Mouse (Mus musculus) forebrain, embryonic 12.5 days (tissue): Measurements from ENCODE around the gene Gm648. TPM values are rescaled to one million over a fixed set of nuclear protein-coding genes. Genes with fewer than 3 reads are reported as not detected.
A peak's percentile ranks its signal among the peaks of the same experiment; 100 is the strongest.
"Not testable (repeated sequence)": the region's sequence is repeated elsewhere in the genome, so short reads cannot be mapped to it uniquely, and the experiment has no call there.

Experiments used
- ATAC-seq: fragments of 200-750 bp; cut with Nextera tagmentation; 2 replicates; pipeline ENCODE4 v1.8.0; 2017; ENCODE audit warnings: moderate TSS enrichment; ENCODE audit not compliant: low FRiP score
- H3K27ac ChIP-seq: fragments of 300-500 bp; sonication (generic); 2 replicates; pipeline ENCODE4 v1.5.1; 2016; ENCODE audit warnings: mild to moderate bottlenecking
- H3K27me3 ChIP-seq: fragments of 300-500 bp; sonication (generic); 2 replicates; pipeline ENCODE4 v1.6.1; 2016; ENCODE audit warnings: mild to moderate bottlenecking
- H3K36me3 ChIP-seq: fragments of 300-500 bp; sonication (generic); replicated peaks from 2 replicates; pipeline ENCODE4 v1.6.1; 2016; ENCODE audit warnings: mild to moderate bottlenecking
- H3K4me1 ChIP-seq: fragments of 300-500 bp; sonication (generic); 2 replicates; pipeline ENCODE4 v1.6.1; 2016
- H3K4me2 ChIP-seq: fragments of 300-500 bp; sonication (generic); 2 replicates; pipeline ENCODE4 v1.6.1; 2016; ENCODE audit warnings: mild to moderate bottlenecking, moderate library complexity
- H3K4me3 ChIP-seq: fragments of 300-500 bp; sonication (generic); replicated peaks from 2 replicates; pipeline ENCODE4 v1.5.1; 2016; ENCODE audit warnings: mild to moderate bottlenecking
- H3K9ac ChIP-seq: fragments of 300-500 bp; sonication (generic); 2 replicates; pipeline ENCODE4 v1.6.1; 2016; ENCODE audit warnings: mild to moderate bottlenecking
- H3K9me3 ChIP-seq: fragments of 300-500 bp; sonication (generic); 2 replicates; pipeline ENCODE4 v1.6.1; 2016
- WGBS: fragments of 180-500 bp; shearing (Covaris S2); methylation state at CpG from one replicate; pipeline ENCODE4 v1.1.7; 2016; 5-methylcytosine and 5-hydroxymethylcytosine counted together
- polyA plus RNA-seq: library from polyadenylated mRNA; unstranded; fragments of >200 nt; fragmentation: Nextera tagmentation; extraction: Ambion mirVana; gene quantifications from 2 replicates; pipeline ENCODE4 v1.2.1, GENCODE M21; 2016

The Gm648 gene
- polyA plus RNA-seq, result 0.18 and 0.19 TPM in 2 replicates

DNA sequence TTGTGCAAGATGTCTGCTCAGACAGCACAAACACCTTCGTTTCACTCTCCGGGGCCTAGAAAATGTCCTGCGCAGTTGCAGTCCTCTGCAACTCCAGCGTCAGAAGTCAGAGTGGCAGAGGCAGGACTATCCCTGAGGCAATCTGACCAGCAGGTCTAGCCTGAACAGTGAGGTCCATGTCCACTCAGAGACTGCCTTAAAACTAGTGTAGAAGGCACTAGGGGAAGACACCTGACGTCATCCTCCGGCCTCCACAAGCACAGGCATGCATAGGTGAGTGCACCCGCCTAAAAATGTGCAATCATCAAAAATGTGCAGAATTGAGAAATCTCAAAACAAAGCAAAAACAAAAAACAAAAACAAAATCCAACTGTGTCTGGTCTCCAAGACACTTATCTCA lies at the start of gene Gm648:
Gene Gm648 (minus strand): TSS at position 101 of the 400 bp plus-strand sequence.
- no peaks in the 10 kb centered on the region for H3K27me3 ChIP-seq
- no peak within 1 kb of the TSS for H3K9ac ChIP-seq
- no peak within 1 kb of the TSS for H3K4me3 ChIP-seq
- H3K9me3 ChIP-seq, result no peaks in the 10 kb centered on the region
- H3K4me1 ChIP-seq, result no peaks in the 10 kb centered on the region
- no peak within 1 kb of the TSS for H3K27ac ChIP-seq
- ATAC-seq, result no peak
- H3K36me3 ChIP-seq, result no peaks in the 10 kb centered on the region
- 85% methylated on average over 7 of the region's 7 CpGs for WGBS
- no peak within 1 kb of the TSS for H3K4me2 ChIP-seq

DNA sequence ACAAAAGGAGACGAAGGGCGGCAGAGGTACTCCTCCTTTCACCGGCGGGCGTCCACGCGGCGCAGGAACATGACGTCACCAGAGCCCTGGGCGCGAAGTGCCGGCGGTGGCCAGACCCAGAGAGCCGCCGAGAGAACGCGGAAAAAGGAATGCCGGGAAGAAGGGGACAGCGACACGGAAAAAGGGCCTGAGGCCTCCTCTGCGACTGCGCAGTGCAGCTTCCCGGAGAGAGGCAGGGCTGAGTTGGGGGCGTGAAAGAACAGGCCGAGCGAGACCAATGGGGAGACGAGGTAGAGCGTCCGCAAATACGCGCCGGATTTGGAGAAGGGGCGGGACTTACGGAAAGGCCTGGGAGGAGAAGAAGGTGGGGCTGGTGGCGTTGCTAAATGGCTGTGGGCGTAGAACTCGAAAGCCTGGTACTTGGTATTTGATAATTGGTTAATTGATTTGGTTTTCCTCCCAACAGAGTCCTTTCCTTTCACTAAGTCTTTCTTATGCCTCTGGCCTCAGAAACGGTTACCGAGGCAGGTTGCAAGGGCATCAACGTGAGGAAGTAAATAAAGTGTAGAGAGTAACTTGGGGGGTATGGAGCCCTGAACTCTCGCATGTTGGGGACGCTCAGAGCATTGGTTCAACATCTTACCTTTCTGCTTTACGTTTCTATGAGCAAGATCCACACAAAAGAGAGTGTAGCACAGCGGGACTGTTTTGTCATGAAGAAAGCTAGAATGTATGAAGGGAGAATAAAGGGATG lies 48.7 kb upstream of the Gm648 start, which contains the start of gene Mmgt1:
Gene Mmgt1 (minus strand): TSS at position 183 of the 754 bp plus-strand sequence.
- Histone ChIP-seq H3K27me3 (no peaks in the 10 kb centered on the region), H3K36me3 (no peaks in the 10 kb centered on the region), H3K4me2 (peak within 1 kb of the TSS; percentile 56), H3K9ac (peak within 1 kb of the TSS; percentile 80), H3K4me1 (peaks cover 10% of the 10 kb centered on the region; the same call in 1 of the 2 replicates), H3K4me3 (peak within 1 kb of the TSS; percentile 66), H3K27ac (peak within 1 kb of the TSS; percentile 80), H3K9me3 (no peaks in the 10 kb centered on the region)
- WGBS, result 18% methylated on average over 44 of the region's 44 CpGs
- ATAC-seq, result peak; percentile 99

DNA sequence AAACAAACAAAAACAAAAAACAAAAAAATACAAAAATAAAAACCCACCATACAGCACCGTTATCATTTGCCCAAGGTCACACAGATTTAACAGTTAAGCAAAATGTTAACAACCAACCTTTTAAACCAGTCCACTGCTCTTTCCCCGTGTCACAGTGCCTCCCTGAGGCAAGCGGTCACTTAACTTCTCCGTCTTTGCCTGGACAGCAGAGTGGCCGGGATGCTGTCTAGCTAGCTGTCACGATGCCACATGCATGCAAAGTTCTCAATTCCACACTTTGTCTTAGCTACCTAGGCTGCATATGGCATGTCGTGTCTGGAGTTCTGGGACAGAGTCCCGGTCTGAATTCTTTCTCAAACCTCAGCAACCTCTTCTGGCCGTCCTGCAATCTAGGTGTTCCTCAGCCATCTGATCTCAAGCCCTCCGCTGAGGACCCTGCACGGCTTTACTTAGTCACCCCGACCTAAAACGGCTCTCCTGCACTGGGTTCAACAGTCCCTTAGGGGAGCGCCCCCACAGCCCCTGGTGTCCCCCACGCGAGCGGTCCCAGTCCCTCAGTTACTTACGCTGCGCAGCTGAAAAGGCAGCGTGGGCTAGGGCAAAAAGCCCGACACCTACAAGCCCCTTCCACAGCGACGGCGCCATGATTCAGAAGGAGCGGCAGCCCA lies 47.9 kb upstream of the Gm648 start:
- 23% methylated on average over 25 of the region's 25 CpGs for WGBS
- Histone ChIP-seq H3K4me3 (peak overlapping the region; percentile 66), H3K9ac (peak overlapping the region; percentile 80), H3K9me3 (no peaks in the 10 kb centered on the region), H3K36me3 (no peaks in the 10 kb centered on the region), H3K27ac (peak overlapping the region; percentile 80), H3K4me2 (peak overlapping the region; percentile 56), H3K4me1 (peaks cover 10% of the 10 kb centered on the region; the same call in 1 of the 2 replicates), H3K27me3 (no peaks in the 10 kb centered on the region)
- peak; percentile 79 for ATAC-seq

DNA sequence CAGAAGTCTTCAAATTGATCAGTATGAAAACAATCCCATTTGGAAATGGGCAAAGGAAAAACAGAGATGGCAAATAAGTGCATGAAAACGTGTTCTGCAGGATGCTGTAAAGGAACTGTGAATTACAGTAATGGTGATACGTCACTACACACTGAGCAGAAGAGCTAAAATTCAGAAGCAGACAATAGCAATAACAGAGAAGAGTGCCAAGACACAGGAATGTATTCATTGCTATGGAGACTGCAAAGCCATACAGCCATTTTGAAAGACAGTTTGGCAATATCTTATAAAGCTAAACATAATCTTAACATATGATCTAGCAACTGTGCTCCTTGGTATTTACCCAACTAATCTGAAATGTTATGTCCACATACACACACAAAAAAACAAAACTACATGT lies 28.8 kb upstream of the Gm648 start:
- WGBS, result 76% methylated on average over 2 of the region's 2 CpGs
- no peak overlapping the region for H3K4me2 ChIP-seq
- H3K27me3 ChIP-seq, result no peaks in the 10 kb centered on the region
- H3K4me3 ChIP-seq, result no peak overlapping the region
- no peak overlapping the region for H3K27ac ChIP-seq
- no peaks in the 10 kb centered on the region for H3K36me3 ChIP-seq
- no peak overlapping the region for H3K9ac ChIP-seq
- no peaks in the 10 kb centered on the region for H3K9me3 ChIP-seq
- no peak for ATAC-seq
- no peaks in the 10 kb centered on the region for H3K4me1 ChIP-seq

DNA sequence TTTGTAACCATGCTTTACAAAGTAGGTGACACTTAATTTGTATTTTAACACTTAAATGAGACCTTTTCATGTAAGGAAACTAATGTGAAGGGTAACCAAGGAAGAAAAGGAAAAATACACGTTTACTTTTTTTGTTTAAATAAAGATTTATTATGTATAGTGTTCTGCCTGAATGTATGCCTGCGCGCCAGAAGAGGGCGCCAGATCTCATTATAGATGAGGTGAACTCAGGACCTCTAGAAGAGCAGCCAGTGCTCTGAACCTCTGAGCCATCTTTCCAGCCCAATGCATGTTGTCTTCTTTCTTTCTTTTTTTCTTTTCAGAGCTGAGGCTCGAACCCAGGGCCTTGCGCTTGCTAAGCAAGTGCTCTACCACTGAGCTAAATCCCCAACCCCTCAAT lies 23.1 kb upstream of the Gm648 start:
- H3K4me2 ChIP-seq, result no peak overlapping the region
- H3K4me1 ChIP-seq, result no peaks in the 10 kb centered on the region
- H3K9ac ChIP-seq, result no peak overlapping the region
- ATAC-seq, result no peak
- H3K27ac ChIP-seq, result no peak overlapping the region
- no peaks in the 10 kb centered on the region for H3K9me3 ChIP-seq
- no peak overlapping the region for H3K4me3 ChIP-seq
- H3K27me3 ChIP-seq, result no peaks in the 10 kb centered on the region
- no peaks in the 10 kb centered on the region for H3K36me3 ChIP-seq
- 22% methylated on average over 6 of the region's 6 CpGs for WGBS

- Histone ChIP-seq H3K4me2 (no peak overlapping the region), H3K27me3 (no peaks in the 10 kb centered on the region), H3K27ac (no peak overlapping the region), H3K36me3 (no peaks in the 10 kb centered on the region), H3K9ac (no peak overlapping the region), H3K9me3 (no peaks in the 10 kb centered on the region), H3K4me1 (no peaks in the 10 kb centered on the region), H3K4me3 (no peak overlapping the region)
- 86% methylated on average over 3 of the region's 3 CpGs for WGBS
- ATAC-seq, result no peak
These were observed 4.2 kb upstream of the Gm648 start for GRCm38 (mm10) chrX:56553584-56553983.

DNA sequence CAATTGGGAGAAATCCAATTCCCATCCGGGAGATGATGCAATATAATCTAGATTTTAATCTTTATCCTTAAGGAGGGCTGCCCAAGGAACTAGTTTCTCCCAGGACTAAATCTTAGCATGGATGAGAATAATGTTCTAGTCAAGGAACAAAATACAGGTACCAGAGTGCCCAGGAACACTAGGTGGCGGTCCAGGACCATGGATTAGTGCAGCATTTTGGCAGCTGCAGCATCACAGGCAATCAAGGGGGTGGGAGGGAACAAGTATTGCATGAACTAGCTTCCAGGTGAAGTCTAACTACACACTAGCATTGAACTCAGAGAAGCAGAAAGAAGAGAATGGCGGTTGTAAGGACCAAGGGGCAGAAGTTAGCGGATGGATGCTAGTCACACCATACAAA lies 12.2 kb downstream of the Gm648 start:
- Histone ChIP-seq H3K4me2 (no peak overlapping the region), H3K27me3 (no peaks in the 10 kb centered on the region), H3K4me1 (no peaks in the 10 kb centered on the region), H3K9me3 (no peaks in the 10 kb centered on the region), H3K27ac (no peak overlapping the region), H3K4me3 (no peak overlapping the region), H3K36me3 (no peaks in the 10 kb centered on the region), H3K9ac (no peak overlapping the region)
- ATAC-seq, result no peak
- WGBS, result 55% methylated on average over 4 of the region's 4 CpGs

- ATAC-seq, result no peak
- Histone ChIP-seq H3K9me3 (no peaks in the 10 kb centered on the region), H3K4me3 (no peak overlapping the region), H3K4me1 (no peaks in the 10 kb centered on the region), H3K9ac (no peak overlapping the region), H3K27ac (no peak overlapping the region), H3K27me3 (no peaks in the 10 kb centered on the region), H3K36me3 (no peaks in the 10 kb centered on the region), H3K4me2 (no peak overlapping the region)
- 2% methylated on average over 3 of the region's 3 CpGs for WGBS
These were observed 18.1 kb downstream of the Gm648 start for GRCm38 (mm10) chrX:56531266-56531665.

DNA sequence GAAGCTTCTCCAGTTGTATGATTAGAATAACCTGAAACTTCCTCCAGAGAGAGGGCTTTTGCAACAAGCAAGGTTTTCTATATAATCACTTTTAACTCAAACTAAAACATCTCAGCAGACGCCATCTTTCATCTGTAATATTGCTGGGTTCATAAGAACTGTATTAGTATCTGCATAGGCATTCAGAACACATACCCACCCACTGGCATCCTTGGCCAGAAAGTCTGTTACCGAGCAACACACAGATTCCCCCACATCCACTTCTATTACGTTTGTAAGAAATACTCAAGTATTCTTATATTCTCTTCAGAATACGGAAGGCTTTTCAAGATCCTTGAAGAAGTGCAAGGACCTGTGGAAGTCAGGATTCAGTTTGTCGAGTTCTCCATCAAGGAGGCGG lies 25.0 kb downstream of the Gm648 start, which contains the start of gene Gm10477:
Gene Gm10477 (plus strand): TSS at position 301 of the 400 bp plus-strand sequence.
- 89% methylated on average over 6 of the region's 6 CpGs for WGBS
- H3K9ac ChIP-seq, H3K27ac ChIP-seq, H3K9me3 ChIP-seq, H3K27me3 ChIP-seq, H3K4me2 ChIP-seq, ATAC-seq, H3K4me1 ChIP-seq, H3K36me3 ChIP-seq, H3K4me3 ChIP-seq: not testable (repeated sequence)

GRCm38 (mm10) chrX:56497241-56497640 lies 52.2 kb downstream of the Gm648 start:
- no peak for ATAC-seq
- Histone ChIP-seq H3K9ac (no peak overlapping the region), H3K4me1 (no peaks in the 10 kb centered on the region), H3K4me2 (no peak overlapping the region), H3K36me3 (0 out of 2 replicates have a peak, but pooled peaks cover 4% of the 10 kb centered on the region), H3K4me3 (no peak overlapping the region), H3K27ac (no peak overlapping the region), H3K27me3 (no peaks in the 10 kb centered on the region), H3K9me3 (no peaks in the 10 kb centered on the region)
- WGBS, result 89% methylated on average over 7 of the region's 7 CpGs
